Mouse (Mus musculus): ENCODE measurements at regions not wholly inside any gene's neighbourhood (a gene's known extent, or its start where the extent isn't known, plus 50 kb on each side); places are given as distances from the start of the nearest gene placed in this dataset.

GRCm38 (mm10) chr5:146661751-146662150 is 76.7 kb upstream of the Gpr12 start:
- ATAC-seq (replicated peaks; ENCODE audit: low FRiP score) = no peak
- no peak overlapping the region for H3K4me2 ChIP-seq
- H3K27ac ChIP-seq = no peak overlapping the region
- no peak overlapping the region for H3K4me3 ChIP-seq (replicated peaks)
- H3K36me3 ChIP-seq = no peaks in the 10 kb centered on the region
- H3K27me3 ChIP-seq = no peaks in the 10 kb centered on the region
- H3K9me3 ChIP-seq (replicated peaks) = no peaks in the 10 kb centered on the region
- H3K4me1 ChIP-seq = no peaks in the 10 kb centered on the region
- WGBS = 72% methylated on average over 8 of the region's 8 CpGs
- no peak overlapping the region for H3K9ac ChIP-seq

GRCm38 (mm10) chr5:146657228-146657627 is 72.2 kb upstream of the Gpr12 start:
- WGBS = 77% methylated on average over 2 of the region's 2 CpGs
- H3K9me3 ChIP-seq (replicated peaks) = no peaks in the 10 kb centered on the region
- H3K36me3 ChIP-seq = no peaks in the 10 kb centered on the region
- H3K4me2 ChIP-seq = no peak overlapping the region
- no peak for ATAC-seq (replicated peaks; ENCODE audit: low FRiP score)
- H3K9ac ChIP-seq = no peak overlapping the region
- no peaks in the 10 kb centered on the region for H3K4me1 ChIP-seq
- H3K27me3 ChIP-seq = no peaks in the 10 kb centered on the region
- no peak overlapping the region for H3K4me3 ChIP-seq (replicated peaks)
- H3K27ac ChIP-seq = no peak overlapping the region

GRCm38 (mm10) chr5:146655394-146655793 is 70.4 kb upstream of the Gpr12 start:
- H3K4me1 ChIP-seq = no peaks in the 10 kb centered on the region
- H3K9ac ChIP-seq = no peak overlapping the region
- no peak overlapping the region for H3K4me3 ChIP-seq (replicated peaks)
- H3K9me3 ChIP-seq (replicated peaks) = no peaks in the 10 kb centered on the region
- H3K4me2 ChIP-seq = no peak overlapping the region
- no peaks in the 10 kb centered on the region for H3K27me3 ChIP-seq
- no peaks in the 10 kb centered on the region for H3K36me3 ChIP-seq
- no peak overlapping the region for H3K27ac ChIP-seq
- 75% methylated on average over 7 of the region's 7 CpGs for WGBS
- no peak for ATAC-seq (replicated peaks; ENCODE audit: low FRiP score)

- H3K4me3 ChIP-seq (replicated peaks) = no peak overlapping the region
- H3K4me2 ChIP-seq = no peak overlapping the region
- WGBS = 82% methylated on average over 19 of the region's 19 CpGs
- H3K27ac ChIP-seq = no peak overlapping the region
- no peaks in the 10 kb centered on the region for H3K9me3 ChIP-seq (replicated peaks)
- ATAC-seq (replicated peaks; ENCODE audit: low FRiP score) = no peak
- no peak overlapping the region for H3K9ac ChIP-seq
- H3K27me3 ChIP-seq = no peaks in the 10 kb centered on the region
- no peaks in the 10 kb centered on the region for H3K4me1 ChIP-seq
- no peaks in the 10 kb centered on the region for H3K36me3 ChIP-seq
Measured at GRCm38 (mm10) chr5:146653686-146654450, 68.8 kb upstream of the Gpr12 start.

GRCm38 (mm10) chr5:146652874-146653273 is 67.8 kb upstream of the Gpr12 start:
- WGBS = 49% methylated on average over 4 of the region's 5 CpGs
- no peak for ATAC-seq (replicated peaks; ENCODE audit: low FRiP score)
- H3K9ac ChIP-seq = no peak overlapping the region
- no peak overlapping the region for H3K4me3 ChIP-seq (replicated peaks)
- H3K27me3 ChIP-seq = no peaks in the 10 kb centered on the region
- H3K4me1 ChIP-seq = no peaks in the 10 kb centered on the region
- no peaks in the 10 kb centered on the region for H3K9me3 ChIP-seq (replicated peaks)
- no peak overlapping the region for H3K4me2 ChIP-seq
- no peak overlapping the region for H3K27ac ChIP-seq
- H3K36me3 ChIP-seq = no peaks in the 10 kb centered on the region

- Histone ChIP-seq H3K27me3 (no peaks in the 10 kb centered on the region), H3K9ac (no peak overlapping the region), H3K4me1 (no peaks in the 10 kb centered on the region), H3K9me3 (replicated peaks) (no peaks in the 10 kb centered on the region), H3K36me3 (no peaks in the 10 kb centered on the region), H3K4me3 (replicated peaks) (no peak overlapping the region), H3K27ac (no peak overlapping the region), H3K4me2 (no peak overlapping the region)
- no peak for ATAC-seq (replicated peaks; ENCODE audit: low FRiP score)
- WGBS = 71% methylated on average over 4 of the region's 4 CpGs
Measured at GRCm38 (mm10) chr5:146648519-146649060, 63.6 kb upstream of the Gpr12 start.

- no peaks in the 10 kb centered on the region for H3K9me3 ChIP-seq (replicated peaks)
- WGBS = 28% methylated on average over 11 of the region's 11 CpGs
- H3K4me3 ChIP-seq (replicated peaks) = no peak overlapping the region
- no peak overlapping the region for H3K4me2 ChIP-seq
- H3K4me1 ChIP-seq = no peaks in the 10 kb centered on the region
- no peaks in the 10 kb centered on the region for H3K36me3 ChIP-seq
- no peaks in the 10 kb centered on the region for H3K27me3 ChIP-seq
- H3K9ac ChIP-seq = no peak overlapping the region
- H3K27ac ChIP-seq = no peak overlapping the region
- no peak for ATAC-seq (replicated peaks; ENCODE audit: low FRiP score)
Measured at GRCm38 (mm10) chr5:146647628-146648380, 62.8 kb upstream of the Gpr12 start.

- H3K9me3 ChIP-seq (replicated peaks) = no peaks in the 10 kb centered on the region
- no peaks in the 10 kb centered on the region for H3K4me1 ChIP-seq
- no peaks in the 10 kb centered on the region for H3K36me3 ChIP-seq
- H3K9ac ChIP-seq = no peak overlapping the region
- peak; percentile 76 for ATAC-seq (replicated peaks; ENCODE audit: low FRiP score)
- WGBS = 5% methylated on average over 4 of the region's 4 CpGs
- H3K27me3 ChIP-seq = no peaks in the 10 kb centered on the region
- no peak overlapping the region for H3K27ac ChIP-seq
- H3K4me3 ChIP-seq (replicated peaks) = no peak overlapping the region
- no peak overlapping the region for H3K4me2 ChIP-seq
Measured at GRCm38 (mm10) chr5:146644499-146644898, 59.5 kb upstream of the Gpr12 start.

- Histone ChIP-seq H3K36me3 (no peaks in the 10 kb centered on the region), H3K9ac (no peak overlapping the region), H3K4me3 (replicated peaks) (no peak overlapping the region), H3K4me1 (no peaks in the 10 kb centered on the region), H3K27me3 (no peaks in the 10 kb centered on the region), H3K9me3 (replicated peaks) (0 out of 2 replicates have a peak, but pooled peaks cover 8% of the 10 kb centered on the region), H3K27ac (no peak overlapping the region), H3K4me2 (no peak overlapping the region)
- ATAC-seq (replicated peaks; ENCODE audit: low FRiP score) = no peak
- WGBS = 86% methylated on average over 6 of the region's 6 CpGs
Measured at GRCm38 (mm10) chr5:146641931-146642330, 56.9 kb upstream of the Gpr12 start.

GRCm38 (mm10) chr5:146636859-146637258 is 51.8 kb upstream of the Gpr12 start:
- Histone ChIP-seq H3K27me3 (no peaks in the 10 kb centered on the region), H3K4me1 (no peaks in the 10 kb centered on the region), H3K27ac (no peak overlapping the region), H3K4me2 (no peak overlapping the region), H3K4me3 (replicated peaks) (no peak overlapping the region), H3K36me3 (no peaks in the 10 kb centered on the region), H3K9me3 (replicated peaks) (0 out of 2 replicates have a peak, but pooled peaks cover 8% of the 10 kb centered on the region), H3K9ac (no peak overlapping the region)
- 60% methylated on average over 6 of the region's 6 CpGs for WGBS
- no peak for ATAC-seq (replicated peaks; ENCODE audit: low FRiP score)
